Mouse (Mus musculus) embryonic fibroblast, embryonic 13.5 days (primary cell): ENCODE measurements around the gene Rpl21.

Source experiments
- CTCF ChIP-seq: IDR thresholded peaks from 2 replicates; pipeline ENCODE4 v1.5.1; 2011; ENCODE audit warnings: mild to moderate bottlenecking, control low read depth, low read length, moderate library complexity, borderline replicate concordance; ENCODE audit not compliant: insufficient read depth
- POLR2A ChIP-seq: IDR thresholded peaks from 2 replicates; pipeline ENCODE4 v1.6.1; 2011; ENCODE audit warnings: low read depth, mild to moderate bottlenecking, control low read depth, low read length, moderate library complexity

- TF ChIP-seq POLR2A (no peak), CTCF (no peak)
These were observed 32.8 kb downstream of the Rpl21 start for GRCm38 (mm10) chr5:146865511-146865910.
